Mouse (Mus musculus) lung, postnatal 0 days (tissue): ENCODE results near the gene Zfp385b. TPM values are rescaled to one million over a fixed set of nuclear protein-coding genes. Genes with fewer than 3 reads are reported as not detected.

ENCODE experiments used
- ATAC-seq: fragments of 200-750 bp; cut with Nextera tagmentation; 2 replicates; pipeline ENCODE4 v1.8.0; 2017; ENCODE audit warnings: moderate library complexity
- DNase-seq: peaks from one replicate; pipeline ENCODE4 v3.0.0-alpha.2; 2016; ENCODE audit warnings: low spot score
- H3K27ac ChIP-seq: fragments of 300-500 bp; sonication (generic); 2 replicates; pipeline ENCODE4 v1.5.1; 2014; ENCODE audit warnings: antibody characterized with exemption, mild to moderate bottlenecking, low read length, mixed read lengths
- H3K27me3 ChIP-seq: fragments of 300-500 bp; sonication (generic); replicated peaks from 2 replicates; pipeline ENCODE4 v1.6.1; 2014; ENCODE audit warnings: low read length, mixed read lengths; ENCODE audit not compliant: insufficient read depth
- H3K36me3 ChIP-seq: fragments of 300-500 bp; sonication (generic); 2 replicates; pipeline ENCODE4 v1.6.1; 2014; ENCODE audit warnings: low read length, mixed read lengths; ENCODE audit not compliant: insufficient read depth
- H3K4me1 ChIP-seq: fragments of 300-500 bp; sonication (generic); 2 replicates; pipeline ENCODE4 v1.6.1; 2014; ENCODE audit warnings: antibody characterized with exemption, low read depth, low read length, mixed read lengths; ENCODE audit not compliant: insufficient read depth
- H3K4me2 ChIP-seq: fragments of 300-500 bp; sonication (generic); replicated peaks from 2 replicates; pipeline ENCODE4 v1.6.1; 2014; ENCODE audit warnings: low read depth, mild to moderate bottlenecking, low read length, moderate library complexity, mixed read lengths
- H3K4me3 ChIP-seq: fragments of 300-500 bp; sonication (generic); 2 replicates; pipeline ENCODE4 v1.5.1; 2014; ENCODE audit warnings: low read depth, low read length
- H3K9ac ChIP-seq: fragments of 300-500 bp; sonication (generic); replicated peaks from 2 replicates; pipeline ENCODE4 v1.6.1; 2014; ENCODE audit warnings: low read depth, mild to moderate bottlenecking
- H3K9me3 ChIP-seq: fragments of 300-500 bp; sonication (generic); 2 replicates; pipeline ENCODE4 v1.6.1; 2016; ENCODE audit warnings: low read length, mixed read lengths
- CTCF ChIP-seq: IDR thresholded peaks from 2 replicates; pipeline ENCODE4 v1.5.1; 2016; ENCODE audit warnings: antibody characterized with exemption, mild to moderate bottlenecking
- EP300 ChIP-seq: IDR thresholded peaks from 2 replicates; pipeline ENCODE4 v1.6.1; 2016; ENCODE audit warnings: antibody characterized with exemption, mild to moderate bottlenecking, control low read depth
- WGBS: fragments of 180-500 bp; shearing (Covaris S2); extraction: QIAGEN DNeasy Blood & Tissue Kit; methylation state at CpG from one replicate; pipeline ENCODE4 v1.1.7; 2014; 5-methylcytosine and 5-hydroxymethylcytosine counted together
- polyA plus RNA-seq: library from polyadenylated mRNA; unstranded; fragments of >200 nt; fragmentation: Nextera tagmentation; extraction: Ambion mirVana; gene quantifications from 2 replicates; pipeline ENCODE4 v1.2.1, GENCODE M21; 2015

Zfp385b gene
- polyA plus RNA-seq, 1 experiment from 2014 or later = 13.9 TPM

DNA sequence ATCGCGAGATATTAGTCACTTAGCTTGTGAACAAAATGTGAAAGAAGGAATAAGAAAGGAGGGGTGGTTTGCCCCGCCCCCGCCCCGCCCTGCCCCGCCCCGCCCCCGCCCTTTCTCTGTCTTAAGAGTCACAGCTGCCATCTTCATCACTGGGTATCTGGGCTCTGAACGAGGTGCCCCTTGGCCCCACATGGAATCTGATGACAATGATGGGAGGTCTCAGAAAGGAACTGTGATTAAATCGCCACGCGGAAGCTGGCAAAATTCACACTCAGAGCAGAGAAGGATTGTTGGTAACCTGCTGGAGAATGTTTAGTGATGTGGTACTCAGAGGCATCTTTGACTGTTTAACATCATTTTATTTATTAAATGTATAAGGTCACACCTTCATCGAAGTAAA is 417.1 kb downstream of the Zfp385b start:
- no peak for TF ChIP-seq EP300
- Histone ChIP-seq H3K9ac (no peak overlapping the region), H3K9me3 (no peaks in the 10 kb centered on the region), H3K36me3 (no peaks in the 10 kb centered on the region), H3K27ac (no peak overlapping the region), H3K4me3 (no peak overlapping the region), H3K4me1 (no peaks in the 10 kb centered on the region), H3K4me2 (peak overlapping the region; percentile 36; the same call in 1 of the 2 replicates), H3K27me3 (no peaks in the 10 kb centered on the region)
- no peak for DNase-seq
- no peak for ATAC-seq
- 25% methylated on average over 13 of the region's 13 CpGs for WGBS

DNA sequence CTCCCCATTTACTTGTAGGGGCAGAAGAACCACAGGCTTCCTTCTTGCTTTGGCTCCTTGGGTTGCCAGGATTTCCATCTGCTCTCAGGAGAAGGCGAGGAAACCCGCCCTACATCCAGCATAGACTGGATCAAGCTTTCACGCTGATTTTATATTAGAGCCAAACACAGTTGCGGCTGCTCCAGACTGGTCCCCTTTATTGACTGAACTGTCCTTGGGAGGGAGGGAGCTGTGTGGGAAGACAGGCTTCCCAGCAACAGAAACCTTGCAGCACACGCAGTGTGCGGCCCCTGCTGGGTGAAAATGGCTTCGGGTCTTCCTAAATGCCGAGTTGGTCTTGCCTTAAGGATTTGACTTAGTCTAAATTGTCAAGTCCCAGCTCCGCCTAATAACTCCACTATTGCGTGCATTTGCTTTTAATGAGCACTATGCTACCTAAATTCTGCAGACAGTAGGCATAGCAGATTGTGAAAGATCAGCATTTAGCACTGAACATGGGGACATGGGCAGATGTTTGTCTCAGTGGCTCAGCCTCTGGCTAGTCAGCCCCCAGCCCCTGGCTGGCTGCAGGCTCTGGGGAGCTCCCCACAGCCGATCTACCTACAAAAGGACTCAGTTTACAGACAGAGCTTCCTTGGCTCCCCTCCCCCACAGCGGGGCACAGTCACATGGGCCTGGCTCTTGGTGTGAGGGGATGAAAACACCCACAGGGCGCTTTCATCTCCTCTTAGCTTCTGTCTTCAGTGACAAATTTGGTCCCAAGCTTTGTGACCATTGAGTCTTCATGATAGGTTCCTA is 417.8 kb downstream of the Zfp385b start:
- H3K27ac ChIP-seq = no peak overlapping the region
- DNase-seq (peak; percentile 13), ATAC-seq (no peak)
- H3K36me3 ChIP-seq = no peaks in the 10 kb centered on the region
- no peaks in the 10 kb centered on the region for H3K9me3 ChIP-seq
- TF ChIP-seq CTCF = peak; percentile 38; the same call in 1 of the 2 replicates
- no peak for TF ChIP-seq EP300
- WGBS = 15% methylated on average over 13 of the region's 13 CpGs
- H3K27me3 ChIP-seq = no peaks in the 10 kb centered on the region
- H3K4me1 ChIP-seq = no peaks in the 10 kb centered on the region
- H3K4me3 ChIP-seq = no peak overlapping the region
- H3K4me2 ChIP-seq = peak overlapping the region; percentile 36
- no peak overlapping the region for H3K9ac ChIP-seq

GRCm38 (mm10) chr2:77393881-77394280 is 425.6 kb downstream of the Zfp385b start:
- Histone ChIP-seq H3K4me1 (no peaks in the 10 kb centered on the region), H3K9me3 (no peaks in the 10 kb centered on the region), H3K9ac (no peak overlapping the region), H3K36me3 (no peaks in the 10 kb centered on the region), H3K4me2 (no peak overlapping the region), H3K27me3 (no peaks in the 10 kb centered on the region), H3K27ac (no peak overlapping the region), H3K4me3 (no peak overlapping the region)
- no peak for DNase-seq
- TF ChIP-seq EP300 (no peak), CTCF (no peak)
- ATAC-seq = no peak
- 96% methylated on average over 7 of the region's 7 CpGs for WGBS

DNA sequence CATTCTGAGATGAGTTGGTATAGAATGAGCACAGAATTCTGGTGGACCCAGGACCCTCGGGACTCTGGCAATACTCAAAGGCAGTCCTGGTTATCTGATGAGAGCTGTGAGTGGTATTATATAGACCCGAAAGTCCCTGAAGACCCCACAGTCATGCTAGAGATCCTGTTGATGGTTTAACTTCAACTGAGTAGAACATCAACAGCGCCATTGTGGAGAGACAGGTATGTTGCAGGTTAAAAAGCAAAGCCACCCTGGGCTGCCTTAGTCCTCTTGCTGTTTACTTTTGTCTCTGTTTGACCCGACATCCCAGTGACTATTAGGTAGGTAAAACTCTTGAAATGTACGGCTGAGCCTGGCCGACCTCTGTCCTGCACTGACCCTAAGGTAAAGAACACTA is 431.3 kb downstream of the Zfp385b start:
- DNase-seq (no peak), ATAC-seq (no peak)
- no peaks in the 10 kb centered on the region for H3K36me3 ChIP-seq
- TF ChIP-seq EP300 = no peak
- no peak for TF ChIP-seq CTCF
- no peak overlapping the region for H3K4me2 ChIP-seq
- no peaks in the 10 kb centered on the region for H3K4me1 ChIP-seq
- no peaks in the 10 kb centered on the region for H3K27me3 ChIP-seq
- H3K9me3 ChIP-seq = no peaks in the 10 kb centered on the region
- no peak overlapping the region for H3K27ac ChIP-seq
- 59% methylated on average over 6 of the region's 6 CpGs for WGBS
- H3K4me3 ChIP-seq = no peak overlapping the region
- H3K9ac ChIP-seq = no peak overlapping the region

GRCm38 (mm10) chr2:77386515-77386914 is 432.9 kb downstream of the Zfp385b start:
- Histone ChIP-seq H3K27ac (no peak overlapping the region), H3K4me1 (no peaks in the 10 kb centered on the region), H3K4me3 (no peak overlapping the region), H3K9ac (no peak overlapping the region), H3K27me3 (no peaks in the 10 kb centered on the region), H3K9me3 (no peaks in the 10 kb centered on the region), H3K4me2 (no peak overlapping the region), H3K36me3 (no peaks in the 10 kb centered on the region)
- DNase-seq = peak; percentile 57
- ATAC-seq = no peak
- no peak for TF ChIP-seq EP300
- TF ChIP-seq CTCF = peak; percentile 80
- WGBS = 32% methylated on average over 5 of the region's 5 CpGs

DNA sequence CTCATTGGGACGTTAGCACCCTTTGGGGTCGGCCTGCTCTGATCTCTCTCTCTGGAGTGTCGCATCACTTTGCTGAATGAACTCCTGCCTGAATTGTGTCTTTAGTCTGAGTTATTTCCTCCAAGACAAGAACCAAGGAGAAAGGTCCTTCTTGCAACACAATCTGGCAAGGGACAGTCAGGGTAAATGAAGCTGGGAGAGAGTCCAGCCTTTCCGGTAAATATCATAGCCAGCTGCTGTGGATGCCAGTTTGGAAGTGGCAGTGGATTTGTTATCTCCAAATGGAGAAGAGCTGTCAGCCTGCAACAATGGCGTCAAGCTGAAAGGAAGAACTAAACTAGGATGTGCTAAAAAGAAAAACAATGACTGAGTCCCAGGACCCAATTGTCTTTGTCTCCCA is 436.7 kb downstream of the Zfp385b start:
- 45% methylated on average over 5 of the region's 5 CpGs for WGBS
- no peak for TF ChIP-seq EP300
- TF ChIP-seq CTCF = no peak

More for the DNA sequence above, 436.7 kb downstream of the Zfp385b start:
- Histone ChIP-seq H3K4me2 (no peak overlapping the region), H3K9ac (no peak overlapping the region), H3K9me3 (no peaks in the 10 kb centered on the region), H3K4me1 (no peaks in the 10 kb centered on the region), H3K4me3 (no peak overlapping the region), H3K27ac (no peak overlapping the region), H3K36me3 (no peaks in the 10 kb centered on the region), H3K27me3 (no peaks in the 10 kb centered on the region)
- DNase-seq = peak; percentile 8
- ATAC-seq = 0 out of 2 replicates have a peak, but pooled peaks have one; percentile 17
